Mouse (Mus musculus): ENCODE data around the gene Stra6l.

GRCm38 (mm10) chr4:45826275-45827040 is 22.0 kb upstream of the Stra6l start, which contains the start of gene Igfbpl1:
- no peak for TF ChIP-seq CTCF (IDR thresholded peaks at IDR 0.05; ENCODE audit: extremely low read depth, insufficient read length, insufficient replicate concordance, low read depth, low read length)
- no peak for TF ChIP-seq POLR2A (IDR thresholded peaks at IDR 0.05; ENCODE audit: low read depth, low read length)
